Mouse (Mus musculus) intestine, embryonic 14.5 days (tissue): Measurements from ENCODE around the gene Myzap. TPM values are rescaled to one million over a fixed set of nuclear protein-coding genes. Genes with fewer than 3 reads are reported as not detected.

Experiments
- ATAC-seq: fragments of 200-750 bp; cut with Nextera tagmentation; replicated peaks from 2 replicates; pipeline ENCODE4 v1.8.0; 2017; ENCODE audit warnings: low read depth, moderate number of reproducible peaks, moderate TSS enrichment, moderate library complexity; ENCODE audit not compliant: low FRiP score, low TSS enrichment
- DNase-seq: peaks from one replicate; pipeline ENCODE4 v3.0.0-alpha.2; 2018; ENCODE audit warnings: low spot score
- H3K27ac ChIP-seq: fragments of 300-500 bp; sonication (generic); 2 replicates; pipeline ENCODE4 v1.5.1; 2014; ENCODE audit warnings: low read depth, mild to moderate bottlenecking, control low read depth
- H3K27me3 ChIP-seq: fragments of 300-500 bp; sonication (generic); replicated peaks from 2 replicates; pipeline ENCODE4 v1.6.1; 2014; ENCODE audit warnings: low read length, control low read depth; ENCODE audit not compliant: control insufficient read depth, insufficient read depth
- H3K36me3 ChIP-seq: fragments of 300-500 bp; sonication (generic); 2 replicates; pipeline ENCODE4 v1.6.1; 2014; ENCODE audit warnings: low read length, control low read depth; ENCODE audit not compliant: control insufficient read depth, insufficient read depth
- H3K4me1 ChIP-seq: fragments of 300-500 bp; sonication (generic); replicated peaks from 2 replicates; pipeline ENCODE4 v1.6.1; 2014; ENCODE audit warnings: low read length, control low read depth, mixed read lengths; ENCODE audit not compliant: control insufficient read depth, insufficient read depth
- H3K4me2 ChIP-seq: fragments of 300-500 bp; sonication (generic); 2 replicates; pipeline ENCODE4 v1.6.1; 2014; ENCODE audit warnings: low read length
- H3K4me3 ChIP-seq: fragments of 300-500 bp; sonication (generic); 2 replicates; pipeline ENCODE4 v1.5.1; 2014; ENCODE audit warnings: low read depth, low read length, control low read depth, mixed read lengths
- H3K9ac ChIP-seq: fragments of 300-500 bp; sonication (generic); 2 replicates; pipeline ENCODE4 v1.6.1; 2014; ENCODE audit warnings: mild to moderate bottlenecking, low read length
- H3K9me3 ChIP-seq: fragments of 300-500 bp; sonication (generic); 2 replicates; pipeline ENCODE4 v1.6.1; 2016; ENCODE audit warnings: low read length, control low read depth; ENCODE audit not compliant: control insufficient read depth
- WGBS: fragments of 180-500 bp; shearing (Covaris S2); extraction: QIAGEN DNeasy Blood & Tissue Kit; methylation state at CpG from one replicate; pipeline ENCODE4 v1.1.7; 2014; 5-methylcytosine and 5-hydroxymethylcytosine counted together
- polyA plus RNA-seq: library from polyadenylated mRNA; unstranded; fragments of >200 nt; fragmentation: Nextera tagmentation; extraction: Ambion mirVana; gene quantifications from 2 replicates; pipeline ENCODE4 v1.2.1, GENCODE M21; 2014

Myzap gene
- polyA plus RNA-seq, 1 experiment from 2014 or later: 10.1 TPM

GRCm38 (mm10) chr9:71529960-71530359 lies 62.2 kb downstream of the Myzap start:
- WGBS: 74% methylated on average over 2 of the region's 2 CpGs
- Histone ChIP-seq H3K36me3 (no peaks in the 10 kb centered on the region), H3K4me3 (no peak overlapping the region), H3K4me2 (no peak overlapping the region), H3K27ac (no peak overlapping the region), H3K9me3 (no peaks in the 10 kb centered on the region), H3K27me3 (no peaks in the 10 kb centered on the region; the same call in 1 of the 2 replicates), H3K4me1 (no peaks in the 10 kb centered on the region), H3K9ac (no peak overlapping the region)
- DNase-seq (no peak), ATAC-seq (no peak)

- H3K9ac ChIP-seq: no peak overlapping the region
- 17% methylated on average over 9 of the region's 9 CpGs for WGBS
- H3K27ac ChIP-seq: no peak overlapping the region
- no peak overlapping the region for H3K4me3 ChIP-seq
- ATAC-seq (no peak), DNase-seq (no peak)
- peaks cover 2% of the 10 kb centered on the region; the same call in 1 of the 2 replicates for H3K27me3 ChIP-seq
- H3K36me3 ChIP-seq: no peaks in the 10 kb centered on the region
- H3K9me3 ChIP-seq: no peaks in the 10 kb centered on the region
- no peaks in the 10 kb centered on the region for H3K4me1 ChIP-seq
- H3K4me2 ChIP-seq: no peak overlapping the region
Observed at GRCm38 (mm10) chr9:71527438-71527837, 64.7 kb downstream of the Myzap start.

- Histone ChIP-seq H3K27ac (no peak overlapping the region), H3K36me3 (no peaks in the 10 kb centered on the region), H3K9ac (no peak overlapping the region), H3K4me3 (no peak overlapping the region), H3K9me3 (no peaks in the 10 kb centered on the region), H3K4me2 (no peak overlapping the region), H3K27me3 (peaks cover 2% of the 10 kb centered on the region; the same call in 1 of the 2 replicates), H3K4me1 (no peaks in the 10 kb centered on the region)
- ATAC-seq (no peak), DNase-seq (no peak)
- WGBS: 94% methylated on average over 4 of the region's 4 CpGs
Observed at GRCm38 (mm10) chr9:71523901-71524300, 68.3 kb downstream of the Myzap start.

- no peak overlapping the region for H3K27ac ChIP-seq
- H3K4me3 ChIP-seq: no peak overlapping the region
- no peaks in the 10 kb centered on the region for H3K9me3 ChIP-seq
- ATAC-seq (no peak), DNase-seq (no peak)
- H3K9ac ChIP-seq: no peak overlapping the region
- no peak overlapping the region for H3K4me2 ChIP-seq
- 53% methylated on average over 3 of the region's 3 CpGs for WGBS
- H3K36me3 ChIP-seq: no peaks in the 10 kb centered on the region
- 0 out of 2 replicates have a peak, but pooled peaks cover 2% of the 10 kb centered on the region for H3K27me3 ChIP-seq
- no peaks in the 10 kb centered on the region for H3K4me1 ChIP-seq
Observed at GRCm38 (mm10) chr9:71519836-71520235, 72.3 kb downstream of the Myzap start.

- no peaks in the 10 kb centered on the region for H3K4me1 ChIP-seq
- no peaks in the 10 kb centered on the region for H3K9me3 ChIP-seq
- ATAC-seq (no peak), DNase-seq (no peak)
- H3K27me3 ChIP-seq: no peaks in the 10 kb centered on the region
- WGBS: 87% methylated on average over 4 of the region's 4 CpGs
- H3K36me3 ChIP-seq: no peaks in the 10 kb centered on the region
- H3K4me3 ChIP-seq: no peak overlapping the region
- H3K9ac ChIP-seq: no peak overlapping the region
- no peak overlapping the region for H3K4me2 ChIP-seq
- no peak overlapping the region for H3K27ac ChIP-seq
Observed at GRCm38 (mm10) chr9:71517487-71517886, 74.7 kb downstream of the Myzap start.

- Histone ChIP-seq H3K4me1 (no peaks in the 10 kb centered on the region), H3K9ac (no peak overlapping the region), H3K27me3 (no peaks in the 10 kb centered on the region), H3K9me3 (no peaks in the 10 kb centered on the region), H3K4me3 (no peak overlapping the region), H3K36me3 (no peaks in the 10 kb centered on the region), H3K27ac (no peak overlapping the region), H3K4me2 (no peak overlapping the region)
- ATAC-seq (no peak), DNase-seq (no peak)
- 88% methylated on average over 4 of the region's 4 CpGs for WGBS
Observed at GRCm38 (mm10) chr9:71515862-71516261, 76.3 kb downstream of the Myzap start.

GRCm38 (mm10) chr9:71513566-71513965 lies 78.6 kb downstream of the Myzap start:
- no peak overlapping the region for H3K4me2 ChIP-seq
- H3K4me1 ChIP-seq: no peaks in the 10 kb centered on the region
- no peak overlapping the region for H3K9ac ChIP-seq
- DNase-seq: no peak
- 66% methylated on average over 4 of the region's 4 CpGs for WGBS
- no peaks in the 10 kb centered on the region for H3K36me3 ChIP-seq
- no peaks in the 10 kb centered on the region for H3K9me3 ChIP-seq
- H3K27me3 ChIP-seq: no peaks in the 10 kb centered on the region
- H3K4me3 ChIP-seq: no peak overlapping the region
- ATAC-seq: no peak
- H3K27ac ChIP-seq: no peak overlapping the region

GRCm38 (mm10) chr9:71512899-71513298 lies 79.3 kb downstream of the Myzap start:
- ATAC-seq: no peak
- Histone ChIP-seq H3K27me3 (no peaks in the 10 kb centered on the region), H3K27ac (no peak overlapping the region), H3K9me3 (no peaks in the 10 kb centered on the region), H3K4me1 (no peaks in the 10 kb centered on the region), H3K9ac (no peak overlapping the region), H3K36me3 (no peaks in the 10 kb centered on the region), H3K4me3 (no peak overlapping the region), H3K4me2 (no peak overlapping the region)
- 75% methylated on average over 10 of the region's 10 CpGs for WGBS
- DNase-seq: no peak

GRCm38 (mm10) chr9:71498391-71499182 lies 93.6 kb downstream of the Myzap start:
- Histone ChIP-seq H3K4me2 (0 out of 2 replicates have a peak overlapping the region, but pooled peaks have one; percentile 8), H3K36me3 (no peaks in the 10 kb centered on the region), H3K9me3 (no peaks in the 10 kb centered on the region), H3K27me3 (no peaks in the 10 kb centered on the region), H3K4me3 (no peak overlapping the region), H3K4me1 (no peaks in the 10 kb centered on the region), H3K27ac (no peak overlapping the region), H3K9ac (no peak overlapping the region)
- no peak for ATAC-seq
- no peak for DNase-seq
- 53% methylated on average over 10 of the region's 10 CpGs for WGBS
